Mouse (Mus musculus): ENCODE results near the gene B4galt5. TPM values are rescaled to one million over a fixed set of nuclear protein-coding genes. Genes with fewer than 3 reads are reported as not detected.

Gene B4galt5
- polyA plus RNA-seq, 1 experiment from 2014 or later: 34.2 TPM

DNA sequence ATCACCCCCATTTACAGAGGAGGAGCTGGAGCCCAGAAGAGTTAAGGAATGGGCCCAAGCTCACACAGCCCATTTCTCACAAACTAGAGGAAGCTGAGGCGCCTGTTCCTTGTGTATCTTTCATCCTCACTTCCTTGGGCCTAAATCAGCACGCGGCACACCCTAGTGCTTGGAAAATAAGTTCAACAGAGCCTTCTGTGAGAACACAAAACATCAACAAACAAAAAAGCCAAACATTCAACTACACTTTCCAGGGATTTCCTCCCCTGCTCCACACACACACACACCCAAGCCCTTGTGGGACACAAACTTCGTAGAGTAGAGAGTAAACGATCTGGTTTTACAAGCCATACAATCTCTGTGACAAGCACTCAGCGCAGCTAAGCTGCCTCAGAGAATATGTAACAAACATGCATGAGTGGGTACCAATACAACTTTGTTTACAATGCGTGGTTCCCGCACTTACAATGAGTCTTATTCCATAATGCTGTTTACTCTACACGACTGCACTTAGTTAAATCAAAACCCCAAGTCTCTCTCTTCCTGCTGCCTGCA, 5.7 kb upstream of the B4galt5 start:
- Histone ChIP-seq H3K4me1 (replicated peaks) (peaks cover 7% of the 10 kb centered on the region), H3K27me3 (peaks cover 5% of the 10 kb centered on the region), H3K4me3 (no peak overlapping the region), H3K36me3 (no peaks in the 10 kb centered on the region), H3K27ac (replicated peaks) (no peak overlapping the region), H3K4me2 (no peak overlapping the region), H3K9ac (no peak overlapping the region), H3K9me3 (no peaks in the 10 kb centered on the region)
- no peak for ATAC-seq (ENCODE audit: low FRiP score, low read depth)
- 72% methylated on average over 9 of the region's 9 CpGs for WGBS

DNA sequence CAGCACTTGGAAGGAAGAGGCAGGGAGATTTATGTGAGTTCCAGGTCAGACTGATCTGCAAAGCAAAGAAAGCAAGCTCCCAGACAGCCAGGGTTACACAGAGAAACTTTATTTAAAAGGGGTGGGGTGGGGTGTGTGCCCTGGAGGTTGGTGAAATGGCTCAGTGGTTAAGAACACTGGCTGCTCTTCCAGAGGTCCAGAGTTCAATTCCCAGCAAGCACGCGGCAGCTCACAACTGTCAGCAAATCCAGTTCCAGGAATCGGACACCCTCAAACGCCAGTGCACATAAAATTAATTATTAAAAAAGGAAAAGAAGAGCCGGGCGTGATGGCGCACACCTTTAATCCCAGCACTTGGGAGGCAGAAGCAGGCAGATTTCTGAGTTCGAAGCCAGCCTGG, 5.1 kb upstream of the B4galt5 start:
- ATAC-seq (ENCODE audit: low FRiP score, low read depth): no peak
- Histone ChIP-seq H3K9ac (no peak overlapping the region), H3K4me3 (no peak overlapping the region), H3K36me3 (no peaks in the 10 kb centered on the region), H3K9me3 (no peaks in the 10 kb centered on the region), H3K4me2 (no peak overlapping the region), H3K27ac (replicated peaks) (no peak overlapping the region), H3K27me3 (peaks cover 5% of the 10 kb centered on the region), H3K4me1 (replicated peaks) (peaks cover 8% of the 10 kb centered on the region)
- WGBS: 91% methylated on average over 8 of the region's 8 CpGs

DNA sequence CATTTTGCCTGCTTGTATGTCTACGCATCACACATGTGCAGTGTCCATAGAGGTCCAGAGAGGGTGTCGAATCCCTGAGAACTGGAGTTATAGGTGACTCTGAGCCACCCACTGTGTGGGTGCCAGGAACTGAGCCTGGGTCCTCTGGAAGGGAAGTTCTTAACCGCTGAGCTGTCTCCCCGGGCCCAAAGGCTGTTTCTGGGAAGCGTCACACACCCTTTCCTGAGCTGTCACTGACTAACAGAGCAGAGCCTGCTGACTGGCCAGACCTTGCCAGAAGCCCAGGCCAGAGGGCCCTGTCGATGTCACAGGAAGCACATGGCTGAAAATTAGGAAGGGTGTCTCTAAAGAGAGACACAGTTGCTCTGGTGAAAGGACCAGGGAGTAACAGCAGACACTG, 3.5 kb upstream of the B4galt5 start:
- Histone ChIP-seq H3K4me2 (no peak overlapping the region), H3K27ac (replicated peaks) (no peak overlapping the region), H3K36me3 (no peaks in the 10 kb centered on the region), H3K27me3 (peaks cover 5% of the 10 kb centered on the region), H3K9ac (no peak overlapping the region), H3K9me3 (no peaks in the 10 kb centered on the region), H3K4me1 (replicated peaks) (peaks cover 16% of the 10 kb centered on the region), H3K4me3 (no peak overlapping the region)
- 85% methylated on average over 6 of the region's 6 CpGs for WGBS
- no peak for ATAC-seq (ENCODE audit: low FRiP score, low read depth)

DNA sequence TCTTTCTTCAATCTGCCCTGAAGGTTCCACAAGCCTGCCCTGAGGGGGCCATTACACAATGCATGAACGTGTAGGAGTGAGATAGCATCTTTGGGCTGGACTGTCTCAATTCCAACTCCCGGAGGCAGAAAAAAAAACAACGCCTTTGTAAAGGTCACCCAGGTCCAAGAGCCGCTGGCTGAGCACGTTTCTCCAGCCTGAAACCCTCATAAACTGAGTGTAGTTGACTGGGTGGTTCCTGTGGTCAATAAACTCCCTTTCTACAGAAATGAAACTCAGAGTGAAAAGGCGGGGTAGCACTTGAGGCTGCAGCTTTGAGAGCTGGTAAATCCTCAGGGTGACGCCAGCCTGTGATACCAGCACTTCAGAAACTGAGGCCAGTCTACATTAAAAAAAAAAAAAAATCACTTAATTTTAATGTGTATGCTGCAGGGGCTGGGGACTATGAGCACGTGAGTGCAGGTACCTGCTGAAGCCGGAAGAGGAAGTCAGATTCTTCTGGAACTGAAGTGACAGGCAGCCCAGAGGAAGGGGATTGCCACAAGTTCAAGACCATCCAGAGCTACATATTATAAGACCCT, 2.5 kb upstream of the B4galt5 start:
- peaks cover 25% of the 10 kb centered on the region for H3K4me1 ChIP-seq (replicated peaks)
- 67% methylated on average over 9 of the region's 9 CpGs for WGBS
- H3K4me3 ChIP-seq: no peak overlapping the region
- no peak for ATAC-seq (ENCODE audit: low FRiP score, low read depth)
- no peaks in the 10 kb centered on the region for H3K9me3 ChIP-seq
- no peak overlapping the region for H3K9ac ChIP-seq
- H3K27ac ChIP-seq (replicated peaks): no peak overlapping the region
- H3K4me2 ChIP-seq: no peak overlapping the region
- H3K36me3 ChIP-seq: no peaks in the 10 kb centered on the region
- H3K27me3 ChIP-seq: peaks cover 5% of the 10 kb centered on the region

DNA sequence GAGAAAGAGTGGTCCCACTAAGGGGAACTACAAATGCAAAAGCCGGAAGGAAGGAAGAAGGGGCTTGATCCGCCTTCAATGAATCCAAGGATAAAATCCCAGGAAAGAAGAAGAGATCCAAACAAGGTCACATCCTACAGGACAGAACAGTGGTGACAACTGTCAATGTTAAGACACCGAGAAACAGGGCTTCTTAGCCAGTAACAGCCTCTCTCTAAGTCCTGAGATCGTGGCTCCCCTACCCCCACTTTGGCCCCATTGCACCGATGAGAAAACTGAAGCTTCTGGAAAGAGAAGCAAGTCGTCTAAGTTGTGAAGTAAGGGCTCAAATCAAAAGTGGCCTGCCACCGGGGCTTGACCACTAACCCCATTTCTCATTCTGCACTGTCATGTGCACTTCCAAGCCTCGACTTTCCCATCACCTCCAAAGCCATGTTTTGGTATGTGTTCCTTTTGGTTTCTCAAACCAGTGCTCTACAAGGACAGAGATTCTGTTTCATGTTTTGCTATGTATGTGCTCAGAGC, 1.2 kb upstream of the B4galt5 start:
- Histone ChIP-seq H3K9ac (peak overlapping the region; percentile 54; the same call in 1 of the 2 replicates), H3K4me3 (peak overlapping the region; percentile 68), H3K4me2 (peak overlapping the region; percentile 68), H3K27ac (replicated peaks) (peak overlapping the region; percentile 82), H3K4me1 (replicated peaks) (peaks cover 25% of the 10 kb centered on the region), H3K36me3 (no peaks in the 10 kb centered on the region), H3K27me3 (peaks cover 5% of the 10 kb centered on the region), H3K9me3 (no peaks in the 10 kb centered on the region)
- ATAC-seq (ENCODE audit: low FRiP score, low read depth): no peak
- 60% methylated on average over 8 of the region's 8 CpGs for WGBS

DNA sequence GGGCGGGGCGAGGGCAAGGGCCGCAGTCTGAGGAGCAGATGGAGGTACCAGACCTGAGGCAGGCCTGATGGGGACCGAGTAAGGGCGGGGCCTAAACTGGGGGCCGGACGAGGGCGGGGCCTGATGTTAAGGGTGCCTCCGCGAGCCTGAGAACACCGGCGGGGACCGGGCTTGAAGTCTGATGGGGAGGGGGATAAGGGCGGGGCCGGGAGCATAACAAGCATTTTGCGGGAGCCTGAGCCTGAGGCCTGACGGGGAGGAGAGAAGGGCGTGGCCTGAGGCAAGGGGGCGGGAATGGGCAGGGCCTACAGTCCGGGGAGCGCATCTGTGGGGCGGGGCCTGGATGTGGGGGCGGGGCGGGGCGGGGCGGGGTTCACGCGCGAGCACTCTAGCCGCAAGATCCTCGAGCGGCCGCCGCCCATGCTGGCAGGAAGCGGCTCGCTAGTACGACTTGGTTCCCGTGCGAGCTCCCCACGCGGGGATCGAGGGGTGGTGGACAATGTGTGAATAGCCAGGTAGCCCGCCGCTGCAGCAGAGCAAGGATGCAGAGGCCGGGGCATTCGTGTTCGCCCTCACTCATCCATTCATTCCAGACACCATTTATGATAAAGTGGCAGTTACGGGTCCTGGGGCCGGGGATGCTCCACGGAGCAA, 427 bp upstream of the B4galt5 start:
- peaks cover 25% of the 10 kb centered on the region for H3K4me1 ChIP-seq (replicated peaks)
- no peaks in the 10 kb centered on the region for H3K9me3 ChIP-seq
- peak overlapping the region; percentile 68 for H3K4me3 ChIP-seq
- peak overlapping the region; percentile 82 for H3K27ac ChIP-seq (replicated peaks)
- peak overlapping the region; percentile 54 for H3K9ac ChIP-seq
- H3K4me2 ChIP-seq: peak overlapping the region; percentile 68
- H3K27me3 ChIP-seq: peaks cover 5% of the 10 kb centered on the region
- H3K36me3 ChIP-seq: no peaks in the 10 kb centered on the region
- 2% methylated on average over 47 of the region's 50 CpGs for WGBS
- peak; percentile 97 for ATAC-seq (ENCODE audit: low FRiP score, low read depth)

DNA sequence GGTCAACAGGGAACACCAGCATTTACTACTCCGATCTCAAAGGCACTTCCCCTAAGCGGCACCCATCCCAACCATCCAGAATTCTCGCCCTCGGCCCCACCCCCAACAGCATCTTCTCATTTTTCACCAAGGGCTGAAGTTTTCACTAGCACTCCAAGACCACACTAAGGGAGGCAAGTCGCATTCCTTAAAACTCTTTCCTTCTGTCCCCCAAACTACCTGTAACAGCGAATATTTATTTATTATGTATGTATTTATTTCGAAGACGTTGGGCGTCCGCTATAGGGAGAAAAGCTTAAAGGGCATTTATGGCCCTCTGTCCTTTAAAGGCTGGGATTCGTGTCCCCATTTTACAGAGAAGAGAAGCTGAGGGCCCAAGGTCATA, 1.0 kb downstream of the B4galt5 start:
- WGBS: 11% methylated on average over 11 of the region's 11 CpGs

DNA sequence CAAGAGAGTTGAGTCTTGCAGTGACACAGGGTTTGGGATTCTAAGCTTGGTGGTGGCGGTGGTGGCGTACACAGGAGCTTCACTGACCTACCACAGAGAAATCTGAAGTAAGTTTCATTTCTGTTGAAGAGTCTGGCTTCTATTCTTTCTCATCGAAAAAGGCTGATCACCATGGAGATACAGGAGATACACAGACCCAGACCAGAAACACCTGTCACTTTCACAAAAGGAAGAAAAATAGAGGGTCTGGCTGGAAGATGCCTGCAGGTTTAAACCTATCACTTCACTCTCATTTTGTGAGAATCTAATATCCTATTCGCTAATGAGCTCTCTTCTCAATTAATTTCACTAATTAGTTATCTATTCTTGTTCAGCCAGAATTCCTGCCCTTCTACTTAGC, 1.6 kb downstream of the B4galt5 start:
- Histone ChIP-seq H3K9me3 (no peaks in the 10 kb centered on the region), H3K4me1 (replicated peaks) (peaks cover 39% of the 10 kb centered on the region), H3K9ac (no peak overlapping the region), H3K4me3 (peak overlapping the region; percentile 68), H3K27ac (replicated peaks) (no peak overlapping the region), H3K27me3 (peaks cover 5% of the 10 kb centered on the region), H3K4me2 (peak overlapping the region; percentile 68), H3K36me3 (no peaks in the 10 kb centered on the region)
- no peak for ATAC-seq (ENCODE audit: low FRiP score, low read depth)
- WGBS: 58% methylated on average over 4 of the region's 4 CpGs

More for the DNA sequence above, 1.0 kb downstream of the B4galt5 start:
- H3K4me1 ChIP-seq (replicated peaks): peaks cover 36% of the 10 kb centered on the region
- H3K9me3 ChIP-seq: no peaks in the 10 kb centered on the region
- peak overlapping the region; percentile 68 for H3K4me3 ChIP-seq
- peaks cover 5% of the 10 kb centered on the region for H3K27me3 ChIP-seq
- no peaks in the 10 kb centered on the region for H3K36me3 ChIP-seq
- H3K27ac ChIP-seq (replicated peaks): peak overlapping the region; percentile 82
- peak overlapping the region; percentile 68 for H3K4me2 ChIP-seq
- no peak for ATAC-seq (ENCODE audit: low FRiP score, low read depth)
- peak overlapping the region; percentile 58 for H3K9ac ChIP-seq

DNA sequence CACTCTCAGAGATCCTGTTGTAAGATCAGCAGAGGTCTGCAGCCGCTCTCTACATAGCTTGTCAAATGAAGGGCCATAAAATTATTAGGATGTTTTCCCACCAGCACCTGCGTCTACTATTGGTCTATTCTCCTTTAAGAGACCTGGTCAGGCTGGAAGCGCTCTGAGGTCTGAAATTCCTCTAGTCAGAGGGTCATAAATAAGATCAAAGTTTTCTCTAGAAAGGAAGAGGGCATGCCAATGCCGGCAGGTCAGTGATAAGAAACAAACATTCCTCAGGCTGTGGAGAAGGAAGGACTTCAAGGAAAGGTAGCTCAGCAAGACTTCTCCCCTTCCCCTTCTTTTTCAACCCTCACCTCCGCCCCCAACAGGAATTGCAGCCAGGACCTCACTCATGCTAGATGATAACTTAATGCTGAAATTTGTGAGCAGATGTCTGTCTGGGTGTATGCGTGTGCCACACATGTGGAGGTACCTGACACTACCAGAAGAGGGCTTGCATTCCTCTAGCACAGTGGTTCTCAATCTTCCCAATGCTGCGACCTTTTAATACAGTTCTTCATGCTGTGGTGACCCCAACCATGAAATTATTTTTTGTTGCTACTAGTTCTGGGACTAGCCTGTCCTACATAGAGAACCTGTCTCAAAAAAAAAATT, 3.3 kb downstream of the B4galt5 start:
- H3K9ac ChIP-seq: no peak overlapping the region
- H3K4me1 ChIP-seq (replicated peaks): peaks cover 39% of the 10 kb centered on the region
- no peaks in the 10 kb centered on the region for H3K36me3 ChIP-seq
- 90% methylated on average over 7 of the region's 7 CpGs for WGBS
- H3K27me3 ChIP-seq: no peaks in the 10 kb centered on the region
- H3K4me2 ChIP-seq: no peak overlapping the region
- no peak for ATAC-seq (ENCODE audit: low FRiP score, low read depth)
- no peak overlapping the region for H3K4me3 ChIP-seq
- H3K9me3 ChIP-seq: no peaks in the 10 kb centered on the region
- no peak overlapping the region for H3K27ac ChIP-seq (replicated peaks)

DNA sequence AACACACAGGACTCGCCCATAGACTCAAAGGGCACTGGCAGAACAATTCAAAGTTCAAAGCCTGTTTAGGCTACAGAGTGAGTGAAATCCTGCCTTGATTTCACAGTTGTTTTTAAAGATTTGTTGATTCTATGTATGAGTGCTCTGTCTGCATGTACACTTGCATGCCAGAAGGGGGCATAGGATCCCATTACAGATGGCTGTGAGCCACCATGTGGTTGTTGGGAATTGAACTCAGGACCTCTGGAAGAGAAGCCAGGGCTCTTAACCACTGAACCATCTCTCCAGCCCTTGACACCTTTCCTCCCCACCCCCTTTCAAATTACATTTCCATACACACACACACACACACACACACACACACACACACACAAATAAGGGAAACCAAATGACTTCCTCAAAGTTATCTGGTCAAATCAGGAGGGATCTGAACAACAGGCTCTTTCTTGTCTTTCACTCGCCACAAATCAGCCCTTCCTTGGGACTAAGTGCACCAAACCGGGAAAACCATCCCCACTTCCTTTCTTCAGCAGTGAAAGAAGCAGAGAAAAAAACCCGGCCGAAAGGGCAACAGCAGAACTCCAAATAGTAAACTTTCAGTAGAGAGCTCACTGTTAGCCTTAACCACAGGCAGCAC, 4.0 kb downstream of the B4galt5 start:
- Histone ChIP-seq H3K27ac (replicated peaks) (no peak overlapping the region), H3K4me2 (no peak overlapping the region), H3K36me3 (no peaks in the 10 kb centered on the region), H3K9me3 (no peaks in the 10 kb centered on the region), H3K27me3 (no peaks in the 10 kb centered on the region), H3K4me1 (replicated peaks) (peaks cover 35% of the 10 kb centered on the region), H3K4me3 (no peak overlapping the region), H3K9ac (no peak overlapping the region)
- no peak for ATAC-seq (ENCODE audit: low FRiP score, low read depth)
- WGBS: 84% methylated on average over 5 of the region's 5 CpGs

DNA sequence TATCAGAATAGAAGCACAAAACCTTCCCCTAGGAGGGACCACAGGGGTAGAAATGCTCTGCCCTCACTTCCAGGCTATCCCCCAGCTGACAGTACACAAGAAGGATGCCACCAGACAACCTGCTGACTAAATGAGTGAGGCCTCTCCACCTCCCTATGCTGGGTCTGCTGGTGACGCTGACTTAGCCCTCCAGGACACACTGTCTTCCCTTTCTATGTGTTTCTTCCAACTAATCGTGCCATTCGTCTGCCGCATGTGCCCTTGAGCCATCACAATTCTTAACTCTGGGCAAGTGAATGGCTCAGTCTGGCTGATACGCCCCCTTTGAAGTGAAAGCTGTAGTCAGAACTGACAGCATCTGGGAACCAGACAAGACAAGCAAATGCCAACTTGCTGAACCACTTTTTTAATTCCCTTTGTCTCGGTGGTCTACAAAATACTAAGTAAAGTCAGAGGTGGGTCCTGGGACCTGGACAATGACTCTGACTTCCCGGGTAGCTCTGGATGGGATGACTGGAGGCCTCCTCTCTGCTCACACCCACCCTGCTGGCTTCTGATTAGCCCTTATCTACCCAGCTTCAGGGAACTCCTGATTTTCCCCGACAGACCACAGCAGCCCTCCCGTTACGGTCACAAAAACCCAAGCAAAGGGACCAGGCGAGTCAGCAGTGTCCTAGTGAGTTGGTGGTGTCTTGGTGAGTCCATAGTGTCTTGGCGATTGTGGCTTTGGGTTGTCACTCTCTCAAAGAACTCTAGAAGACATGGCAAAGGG, 5.4 kb downstream of the B4galt5 start:
- ATAC-seq (ENCODE audit: low FRiP score, low read depth): no peak
- peaks cover 31% of the 10 kb centered on the region for H3K4me1 ChIP-seq (replicated peaks)
- no peak overlapping the region for H3K4me3 ChIP-seq
- 72% methylated on average over 12 of the region's 12 CpGs for WGBS
- H3K27me3 ChIP-seq: no peaks in the 10 kb centered on the region
- no peak overlapping the region for H3K4me2 ChIP-seq
- no peak overlapping the region for H3K27ac ChIP-seq (replicated peaks)
- no peak overlapping the region for H3K9ac ChIP-seq
- no peaks in the 10 kb centered on the region for H3K9me3 ChIP-seq
- no peaks in the 10 kb centered on the region for H3K36me3 ChIP-seq

Measured in hindbrain, embryonic 15.5 days (tissue).